Mouse (Mus musculus): Measurements from ENCODE around the gene Tor1b. TPM values are rescaled to one million over a fixed set of nuclear protein-coding genes. Genes with fewer than 3 reads are reported as not detected.
"Not testable (repeated sequence)": the region's sequence is repeated elsewhere in the genome, so short reads cannot be mapped to it uniquely, and the experiment has no call there.

Tor1b gene
- polyA plus RNA-seq, 1 experiment: 30.5 TPM

- Histone ChIP-seq H3K79me3 (ENCODE audit: low read depth) (no peaks in the 10 kb centered on the region), H3K36me3 (ENCODE audit: control insufficient read depth, insufficient read depth) (no peaks in the 10 kb centered on the region), H3K4me3 (ENCODE audit: insufficient read depth, poor library complexity, severe bottlenecking) (no peak overlapping the region), H3K79me2 (ENCODE audit: control insufficient read depth, insufficient read depth) (no peaks in the 10 kb centered on the region), H3K27me3 (ENCODE audit: control insufficient read depth, insufficient read depth, insufficient read length) (no peaks in the 10 kb centered on the region), H3ac (ENCODE audit: control insufficient read depth, insufficient read length, low read depth) (no peak overlapping the region)
- TF ChIP-seq FOSL1 (IDR thresholded peaks at IDR 0.05; ENCODE audit: insufficient read depth, low read length, poor library complexity, severe bottlenecking): no peak
- TF ChIP-seq CTCF (IDR thresholded peaks at IDR 0.05; ENCODE audit: control insufficient read depth, insufficient read depth, insufficient read length): no peak
- TF ChIP-seq MYOG (IDR thresholded peaks at IDR 0.05; ENCODE audit: control insufficient read depth, extremely low read depth, insufficient read length): no peak
- no peak for TF ChIP-seq CEBPB (IDR thresholded peaks at IDR 0.05; ENCODE audit: low read depth)
- TF ChIP-seq USF1 (IDR thresholded peaks at IDR 0.05; ENCODE audit: low read depth): peak; percentile 51
Observed at GRCm38 (mm10) chr2:30913022-30913421, 39.7 kb upstream of the Tor1b start.

- Histone ChIP-seq H3K36me3 (ENCODE audit: control insufficient read depth, insufficient read depth) (no peaks in the 10 kb centered on the region), H3K27me3 (ENCODE audit: control insufficient read depth, insufficient read depth, insufficient read length) (no peaks in the 10 kb centered on the region), H3K79me2 (ENCODE audit: control insufficient read depth, insufficient read depth) (no peaks in the 10 kb centered on the region), H3ac (ENCODE audit: control insufficient read depth, insufficient read length, low read depth) (no peak overlapping the region), H3K4me3 (ENCODE audit: insufficient read depth, poor library complexity, severe bottlenecking) (no peak overlapping the region), H3K79me3 (ENCODE audit: low read depth) (no peaks in the 10 kb centered on the region)
- TF ChIP-seq MYOD1 (IDR thresholded peaks at IDR 0.05; ENCODE audit: control insufficient read depth, insufficient read length, low read depth) (no peak), CTCF (IDR thresholded peaks at IDR 0.05; ENCODE audit: control insufficient read depth, insufficient read depth, insufficient read length) (no peak), CEBPB (IDR thresholded peaks at IDR 0.05; ENCODE audit: low read depth) (no peak), USF1 (IDR thresholded peaks at IDR 0.05; ENCODE audit: low read depth) (no peak)
Observed at GRCm38 (mm10) chr2:30914836-30915235, 37.9 kb upstream of the Tor1b start.

DNA sequence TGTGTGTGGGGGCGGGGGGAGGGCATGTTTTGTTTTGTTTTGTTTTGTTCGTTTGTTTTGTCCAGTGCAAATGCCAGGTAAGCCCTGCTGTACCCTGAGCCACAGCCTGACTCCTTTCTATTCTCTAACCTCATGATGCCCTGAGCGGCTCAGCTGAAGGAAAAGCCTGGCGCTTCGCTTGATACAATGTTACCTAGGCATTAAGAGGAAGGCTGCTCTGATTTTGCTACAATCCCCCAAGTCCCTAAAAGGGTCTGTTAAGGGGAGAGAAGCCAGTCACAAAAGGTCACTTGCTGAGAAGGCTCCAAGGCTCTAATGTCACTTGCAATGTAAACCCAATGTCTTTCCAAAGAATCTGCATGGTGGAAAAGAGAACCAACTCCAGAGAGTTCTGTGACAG, 37.4 kb upstream of the Tor1b start:
- Histone ChIP-seq H3K27me3 (ENCODE audit: control insufficient read depth, insufficient read depth, insufficient read length) (no peaks in the 10 kb centered on the region), H3K79me2 (ENCODE audit: control insufficient read depth, insufficient read depth) (no peaks in the 10 kb centered on the region), H3ac (ENCODE audit: control insufficient read depth, insufficient read length, low read depth) (no peak overlapping the region), H3K36me3 (ENCODE audit: control insufficient read depth, insufficient read depth) (no peaks in the 10 kb centered on the region), H3K4me3 (ENCODE audit: insufficient read depth, poor library complexity, severe bottlenecking) (no peak overlapping the region), H3K79me3 (ENCODE audit: low read depth) (no peaks in the 10 kb centered on the region)
- TF ChIP-seq USF1 (IDR thresholded peaks at IDR 0.05; ENCODE audit: low read depth) (no peak), MYOG (IDR thresholded peaks at IDR 0.05; ENCODE audit: control insufficient read depth, extremely low read depth, insufficient read length) (no peak), MAX (IDR thresholded peaks at IDR 0.05) (no peak), CEBPB (IDR thresholded peaks at IDR 0.05; ENCODE audit: low read depth) (no peak), CTCF (IDR thresholded peaks at IDR 0.05; ENCODE audit: control insufficient read depth, insufficient read depth, insufficient read length) (no peak), FOSL1 (IDR thresholded peaks at IDR 0.05; ENCODE audit: insufficient read depth, low read length, poor library complexity, severe bottlenecking) (no peak), MYOD1 (IDR thresholded peaks at IDR 0.05; ENCODE audit: control insufficient read depth, insufficient read length, low read depth) (no peak)

- H3K79me2 ChIP-seq (ENCODE audit: control insufficient read depth, insufficient read depth); H3K27me3 ChIP-seq (ENCODE audit: control insufficient read depth, insufficient read depth, insufficient read length); H3K36me3 ChIP-seq (ENCODE audit: control insufficient read depth, insufficient read depth); H3K79me3 ChIP-seq (ENCODE audit: low read depth); H3ac ChIP-seq (ENCODE audit: control insufficient read depth, insufficient read length, low read depth); H3K4me3 ChIP-seq (ENCODE audit: insufficient read depth, poor library complexity, severe bottlenecking): not testable (repeated sequence)
Observed at GRCm38 (mm10) chr2:30915933-30916332, 36.8 kb upstream of the Tor1b start.

- H3ac ChIP-seq (ENCODE audit: control insufficient read depth, insufficient read length, low read depth): no peak overlapping the region
- H3K79me2 ChIP-seq (ENCODE audit: control insufficient read depth, insufficient read depth): no peaks in the 10 kb centered on the region
- TF ChIP-seq CEBPB (IDR thresholded peaks at IDR 0.05; ENCODE audit: low read depth) (peak; percentile 12), MYOD1 (IDR thresholded peaks at IDR 0.05; ENCODE audit: control insufficient read depth, insufficient read length, low read depth) (no peak), MAX (IDR thresholded peaks at IDR 0.05) (peak; percentile 45)
- no peaks in the 10 kb centered on the region for H3K36me3 ChIP-seq (ENCODE audit: control insufficient read depth, insufficient read depth)
- no peak overlapping the region for H3K4me3 ChIP-seq (ENCODE audit: insufficient read depth, poor library complexity, severe bottlenecking)
- H3K79me3 ChIP-seq (ENCODE audit: low read depth): no peaks in the 10 kb centered on the region
- no peaks in the 10 kb centered on the region for H3K27me3 ChIP-seq (ENCODE audit: control insufficient read depth, insufficient read depth, insufficient read length)
Observed at GRCm38 (mm10) chr2:30917649-30918048, 35.1 kb upstream of the Tor1b start.

DNA sequence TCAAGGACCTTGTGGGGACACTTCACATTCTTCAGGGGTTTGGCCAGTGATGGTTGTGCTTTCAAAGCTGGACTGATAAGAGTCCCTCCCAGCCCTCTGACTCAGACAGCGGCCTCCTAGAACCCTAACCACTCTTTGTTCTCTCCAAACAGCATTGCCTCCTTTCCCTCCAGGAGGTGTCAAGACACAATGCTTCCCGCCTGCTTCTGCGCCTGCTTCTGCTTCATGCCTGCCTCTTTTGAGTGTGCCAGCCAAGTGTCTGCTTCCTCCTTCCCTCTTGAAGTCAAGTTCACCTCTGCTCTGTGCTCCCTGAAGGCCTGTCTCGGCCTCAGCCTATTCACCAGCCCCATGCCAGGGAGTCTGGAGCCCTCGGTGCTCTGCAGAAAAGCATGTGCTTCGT, 34.6 kb upstream of the Tor1b start:
- H3K79me3 ChIP-seq (ENCODE audit: low read depth): no peaks in the 10 kb centered on the region
- peak overlapping the region; percentile 14 for H3ac ChIP-seq (ENCODE audit: control insufficient read depth, insufficient read length, low read depth)
- H3K4me3 ChIP-seq (ENCODE audit: insufficient read depth, poor library complexity, severe bottlenecking): no peak overlapping the region
- H3K27me3 ChIP-seq (ENCODE audit: control insufficient read depth, insufficient read depth, insufficient read length): no peaks in the 10 kb centered on the region
- TF ChIP-seq MYOD1 (IDR thresholded peaks at IDR 0.05; ENCODE audit: control insufficient read depth, insufficient read length, low read depth): peak; percentile 1
- TF ChIP-seq CTCF (IDR thresholded peaks at IDR 0.05; ENCODE audit: control insufficient read depth, insufficient read depth, insufficient read length): no peak
- TF ChIP-seq FOSL1 (IDR thresholded peaks at IDR 0.05; ENCODE audit: insufficient read depth, low read length, poor library complexity, severe bottlenecking): no peak
- TF ChIP-seq MAX (IDR thresholded peaks at IDR 0.05): peak; percentile 97
- no peak for TF ChIP-seq USF1 (IDR thresholded peaks at IDR 0.05; ENCODE audit: low read depth)
- TF ChIP-seq MYOG (IDR thresholded peaks at IDR 0.05; ENCODE audit: control insufficient read depth, extremely low read depth, insufficient read length): no peak
- no peak for TF ChIP-seq CEBPB (IDR thresholded peaks at IDR 0.05; ENCODE audit: low read depth)
- no peaks in the 10 kb centered on the region for H3K36me3 ChIP-seq (ENCODE audit: control insufficient read depth, insufficient read depth)
- no peaks in the 10 kb centered on the region for H3K79me2 ChIP-seq (ENCODE audit: control insufficient read depth, insufficient read depth)
